ENCODE assay signal across 8 mouse cellular contexts in genomic region chr13:59557185-59557985, GRCm38 (mm10). TPM values are rescaled to one million over a fixed set of nuclear protein-coding genes. Genes with fewer than 3 reads are reported as not detected.
DNase-seq lines count a peak whose midpoint lies in the region; ATAC-seq lines count a peak whose summit lies in the region.

No protein-coding gene starts in this region.

- under 1% methylated on average over 62 of the region's 73 CpGs for WGBS in intestine, embryonic 16.5 days
- under 1% methylated on average over 42 of the region's 73 CpGs for WGBS in midbrain, embryonic 10.5 days

- ATAC-seq in intestine, embryonic 16.5 days, result peak; percentile 91

- no peaks in the 10 kb centered on the region for H3K27me3 ChIP-seq in intestine, embryonic 16.5 days (replicated peaks; ENCODE audit: control insufficient read depth, insufficient read depth, low read length)
- H3K27me3 ChIP-seq in midbrain, embryonic 10.5 days (ENCODE audit: low read depth, poor library complexity, severe bottlenecking), result peaks cover 12% of the 10 kb centered on the region

- H3K36me3 ChIP-seq in intestine, embryonic 16.5 days (ENCODE audit: control insufficient read depth, insufficient read depth, low read length), result no peaks in the 10 kb centered on the region
- H3K36me3 ChIP-seq in midbrain, embryonic 10.5 days, result no peaks in the 10 kb centered on the region

- DNase-seq in adrenal gland, postnatal 10 days, result peak; percentile 94
- DNase-seq in embryo, embryonic 9.5 days (ENCODE audit: extremely low spot score), result peak; percentile 94
- DNase-seq in gastrocnemius, postnatal 4 days (ENCODE audit: low spot score in 2 of 2), result peak; percentile 78 to 87
- peak; percentile 86 to 92 for DNase-seq in left cerebral cortex, postnatal 36 days (ENCODE audit: low spot score in 2 of 2)
- peak; percentile 91 for DNase-seq in midbrain, embryonic 10.5 days (ENCODE audit: low spot score)
- peak; percentile 95 for DNase-seq in right cerebral cortex, postnatal 4 days
- DNase-seq in yolk sac, embryonic 10.5 days (ENCODE audit: low spot score), result peak; percentile 88

- peak overlapping the region; percentile 76 for H3K4me3 ChIP-seq in intestine, embryonic 16.5 days (ENCODE audit: low read length)
- H3K4me3 ChIP-seq in midbrain, embryonic 10.5 days, result peak overlapping the region; percentile 88

- intact Hi-C loops in left cerebral cortex, postnatal 36 days (cut with DNase I), result loop anchor here (2.0 kb wide), 1 partner anchor 27 kb away; the partner anchor contains the start of genes Agtpbp1 and Naa35

- H3K4me2 ChIP-seq in intestine, embryonic 16.5 days (ENCODE audit: low read depth, low read length), result peak overlapping the region; percentile 94

- H3K9me3 ChIP-seq in intestine, embryonic 16.5 days (ENCODE audit: control insufficient read depth, low read length), result no peaks in the 10 kb centered on the region
- no peaks in the 10 kb centered on the region for H3K9me3 ChIP-seq in midbrain, embryonic 10.5 days (replicated peaks)

- peaks cover 10% of the 10 kb centered on the region for H3K4me1 ChIP-seq in intestine, embryonic 16.5 days (ENCODE audit: control insufficient read depth, insufficient read depth, low read length)
- H3K4me1 ChIP-seq in midbrain, embryonic 10.5 days, result peaks cover 26% of the 10 kb centered on the region

- H3K27ac ChIP-seq in intestine, embryonic 16.5 days (ENCODE audit: low read length), result peak overlapping the region; percentile 41
- H3K27ac ChIP-seq in midbrain, embryonic 10.5 days (replicated peaks), result peak overlapping the region; percentile 86

- H3K9ac ChIP-seq in intestine, embryonic 16.5 days (ENCODE audit: low read depth, low read length), result peak overlapping the region; percentile 76

RNA-seq across cellular contexts. Expression of gene Agtpbp1, which starts 27.6 kb away (rescaled TPM):
- 10 to 100 TPM; 29.7 to 49.9 TPM for total RNA-seq in adrenal gland, postnatal 10 days (2021)
- 10 to 100 TPM; 30.8 to 31.2 TPM for total RNA-seq in gastrocnemius, postnatal 4 days (2021)
- 10.2 and 10.7 TPM in 2 replicates for polyA plus RNA-seq in intestine, embryonic 16.5 days (2015; fragmentation: Nextera tagmentation; extraction: Ambion mirVana)
- 100 to 1,000 TPM; 340 to 342 TPM for total RNA-seq in left cerebral cortex, postnatal 36 days (2021)
- 11.3 and 17.3 TPM in 2 replicates for polyA plus RNA-seq in midbrain, embryonic 10.5 days (2016; fragmentation: Nextera tagmentation; extraction: Ambion mirVana)

RNA-seq across cellular contexts. Expression of gene Naa35, which starts 27.7 kb away (rescaled TPM):
- 10 to 100 TPM; 54.9 to 63.5 TPM for total RNA-seq in adrenal gland, postnatal 10 days (2021)
- 10 to 100 TPM; 53.3 to 57.8 TPM for total RNA-seq in gastrocnemius, postnatal 4 days (2021)
- polyA plus RNA-seq in intestine, embryonic 16.5 days (2015; fragmentation: Nextera tagmentation; extraction: Ambion mirVana), result 61.2 and 67.8 TPM in 2 replicates
- 10 to 100 TPM; 81.2 to 93.5 TPM for total RNA-seq in left cerebral cortex, postnatal 36 days (2021)
- polyA plus RNA-seq in midbrain, embryonic 10.5 days (2016; fragmentation: Nextera tagmentation; extraction: Ambion mirVana), result 109 and 110 TPM in 2 replicates

Comparison
In these comparisons a context has a peak if more than half of its experiments do, and no peak if none do; other contexts are left out.
1. Peak in every context shown above with its lines: DNase-seq, ATAC-seq, H3K4me3 ChIP-seq and H3K27ac ChIP-seq.
2. RNA of gene Agtpbp1, which starts 27.6 kb away (total RNA-seq): 340 to 342 TPM in left cerebral cortex, postnatal 36 days; 29.7 to 49.9 TPM in adrenal gland, postnatal 10 days and 30.8 to 31.2 TPM in gastrocnemius, postnatal 4 days; every median in the first group is over 4 times any median in the second.